Mouse (Mus musculus): Measurements from ENCODE around the gene Cdk4. TPM values are rescaled to one million over a fixed set of nuclear protein-coding genes. Genes with fewer than 3 reads are reported as not detected.

Cdk4 gene
- polyA plus RNA-seq, 1 experiment from 2014 or later = 743 TPM

DNA sequence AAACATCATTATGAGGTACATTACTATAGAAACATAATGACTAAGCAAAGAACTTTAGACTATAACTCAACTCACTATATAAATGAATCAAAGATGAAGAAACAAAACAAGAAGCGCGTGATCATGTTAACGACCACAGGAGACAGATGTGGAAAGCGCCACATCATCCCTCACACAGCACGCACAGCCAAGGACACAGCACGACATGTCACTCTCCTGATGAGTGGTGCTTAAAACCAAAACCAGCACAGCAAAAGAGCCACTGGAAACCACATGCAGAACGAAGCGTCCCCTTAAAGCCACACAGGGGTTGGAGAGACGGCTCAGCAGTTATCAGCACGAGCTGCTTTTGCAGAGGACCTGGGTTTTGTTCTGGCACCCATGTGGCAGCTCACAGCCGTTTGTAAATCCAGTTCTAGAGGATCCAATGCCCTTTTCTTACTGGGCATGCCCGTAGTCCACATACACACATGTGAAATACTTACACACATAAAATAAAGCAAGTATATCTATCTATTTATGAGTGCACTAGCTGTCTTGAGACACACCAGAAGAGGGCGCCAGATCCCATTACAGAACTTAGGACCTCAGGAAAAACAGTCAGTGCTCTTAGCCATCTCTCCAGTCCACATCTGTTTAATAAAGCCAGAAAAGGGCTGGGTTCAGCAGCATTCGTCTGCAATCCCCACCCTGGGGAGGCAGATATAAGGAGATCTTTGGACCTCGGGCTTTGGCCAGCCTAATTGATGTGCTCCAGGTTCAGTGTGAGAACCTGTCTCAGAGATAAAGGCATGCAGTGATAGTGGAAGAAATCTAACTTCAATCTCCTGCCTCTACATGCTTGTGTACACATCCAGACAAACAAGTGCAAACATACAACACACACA lies 47.9 kb downstream of the Cdk4 start:
- Histone ChIP-seq H3K4me1 (replicated peaks) (no peaks in the 10 kb centered on the region), H3K4me3 (no peak overlapping the region), H3K27me3 (no peaks in the 10 kb centered on the region), H3K27ac (replicated peaks) (no peak overlapping the region), H3K9ac (no peak overlapping the region), H3K9me3 (no peaks in the 10 kb centered on the region), H3K36me3 (peaks cover 27% of the 10 kb centered on the region), H3K4me2 (no peak overlapping the region)
- whole genome bisulfite sequencing = 88% methylated on average over 15 of the region's 15 CpGs
- ATAC-seq (ENCODE audit: low FRiP score, low read depth) = no peak

DNA sequence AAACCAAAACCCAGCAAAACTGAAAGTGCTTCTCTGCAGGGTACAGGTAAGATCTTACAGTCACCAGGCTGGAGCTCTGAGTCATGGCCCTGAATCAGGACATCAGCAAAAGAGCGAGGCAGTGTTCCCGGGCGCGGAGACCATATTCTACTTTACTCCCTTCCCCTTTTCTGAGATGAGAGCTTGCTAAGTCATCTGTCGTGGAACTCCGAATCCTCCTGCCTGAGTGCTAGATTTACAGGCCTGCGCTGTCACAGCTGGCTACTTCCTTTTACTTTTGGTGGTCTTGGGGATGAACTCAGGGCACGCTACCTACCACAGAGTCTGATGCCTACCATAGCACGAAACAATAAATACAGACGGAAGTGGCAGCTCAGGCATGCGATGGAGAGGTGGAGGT lies 51.1 kb downstream of the Cdk4 start:
- Histone ChIP-seq H3K36me3 (peaks cover 45% of the 10 kb centered on the region), H3K4me1 (replicated peaks) (peaks cover 3% of the 10 kb centered on the region; the same call in 1 of the 2 replicates), H3K27me3 (no peaks in the 10 kb centered on the region), H3K9ac (no peak overlapping the region), H3K27ac (replicated peaks) (no peak overlapping the region), H3K4me3 (no peak overlapping the region), H3K9me3 (no peaks in the 10 kb centered on the region), H3K4me2 (no peak overlapping the region)
- WGBS = 95% methylated on average over 11 of the region's 11 CpGs
- ATAC-seq (ENCODE audit: low FRiP score, low read depth) = no peak

DNA sequence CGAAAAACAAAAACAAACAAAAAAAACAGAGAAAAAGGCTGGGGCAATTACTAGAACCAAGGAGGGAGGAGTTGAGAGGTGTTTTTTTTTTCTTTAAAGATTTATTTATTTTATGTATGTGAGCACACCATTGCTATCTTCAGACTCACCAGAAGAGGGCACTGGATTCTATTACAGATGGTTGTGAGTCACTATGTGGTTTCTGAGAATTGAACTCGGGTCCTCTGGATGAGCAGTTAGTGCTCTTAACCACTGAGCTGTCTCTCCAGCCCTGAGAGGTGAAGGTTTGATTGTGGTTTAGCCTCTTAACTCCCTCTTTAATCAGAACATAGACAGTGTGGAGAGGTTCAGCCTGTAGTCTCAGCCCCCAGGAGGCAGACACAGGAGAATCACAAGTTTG lies 51.7 kb downstream of the Cdk4 start:
- no peaks in the 10 kb centered on the region for H3K27me3 ChIP-seq
- no peak overlapping the region for H3K27ac ChIP-seq (replicated peaks)
- H3K9ac ChIP-seq = no peak overlapping the region
- peaks cover 46% of the 10 kb centered on the region for H3K36me3 ChIP-seq
- no peak for ATAC-seq (ENCODE audit: low FRiP score, low read depth)
- no peak overlapping the region for H3K4me2 ChIP-seq
- H3K4me3 ChIP-seq = no peak overlapping the region
- H3K9me3 ChIP-seq = no peaks in the 10 kb centered on the region
- WGBS = 84% methylated on average over 2 of the region's 2 CpGs
- peaks cover 10% of the 10 kb centered on the region for H3K4me1 ChIP-seq (replicated peaks)

Other genes starting within 250 kb of the Cdk4 start
- gene Atp23, start 162.2 kb upstream of the Cdk4 start, polyA plus RNA-seq (2015; fragmentation: Nextera tagmentation; extraction: Ambion mirVana) = 14.0 and 15.4 TPM in 2 replicates
- gene Ctdsp2, start 84.8 kb upstream of the Cdk4 start, polyA plus RNA-seq (2015; fragmentation: Nextera tagmentation; extraction: Ambion mirVana) = 19.0 and 19.4 TPM in 2 replicates
- 4.2 and 11.6 TPM in 2 replicates for gene Avil, start 62.8 kb upstream of the Cdk4 start, polyA plus RNA-seq (2015; fragmentation: Nextera tagmentation; extraction: Ambion mirVana)
- gene Tsfm, start 32.7 kb upstream of the Cdk4 start, polyA plus RNA-seq (2015; fragmentation: Nextera tagmentation; extraction: Ambion mirVana) = 61.6 and 64.7 TPM in 2 replicates
- gene Mettl1, start 22.1 kb upstream of the Cdk4 start, polyA plus RNA-seq (2015; fragmentation: Nextera tagmentation; extraction: Ambion mirVana) = 22.8 and 25.1 TPM in 2 replicates
- 0.14 and 0.22 TPM in 2 replicates for gene Eef1akmt3, start 22.0 kb upstream of the Cdk4 start, polyA plus RNA-seq (2015; fragmentation: Nextera tagmentation; extraction: Ambion mirVana)
- 0.21 and 0.26 TPM in 2 replicates for gene Cyp27b1, start 15.3 kb upstream of the Cdk4 start, polyA plus RNA-seq (2015; fragmentation: Nextera tagmentation; extraction: Ambion mirVana)
- 7.3 and 8.4 TPM in 2 replicates for gene March9, start 3.4 kb upstream of the Cdk4 start, polyA plus RNA-seq (2015; fragmentation: Nextera tagmentation; extraction: Ambion mirVana)
- gene Tspan31, start 6.7 kb downstream of the Cdk4 start, polyA plus RNA-seq (2015; fragmentation: Nextera tagmentation; extraction: Ambion mirVana) = 120 and 123 TPM in 2 replicates
- 4.0 and 4.9 TPM in 2 replicates for gene Agap2, start 11.8 kb downstream of the Cdk4 start, polyA plus RNA-seq (2015; fragmentation: Nextera tagmentation; extraction: Ambion mirVana)
- 125 and 130 TPM in 2 replicates for gene Os9, start 57.6 kb downstream of the Cdk4 start, polyA plus RNA-seq (2015; fragmentation: Nextera tagmentation; extraction: Ambion mirVana)
- gene B4galnt1, start 101.7 kb downstream of the Cdk4 start, polyA plus RNA-seq (2015; fragmentation: Nextera tagmentation; extraction: Ambion mirVana) = 54.0 and 74.6 TPM in 2 replicates
- gene Slc26a10, start 117.1 kb downstream of the Cdk4 start, polyA plus RNA-seq (2015; fragmentation: Nextera tagmentation; extraction: Ambion mirVana) = 0.91 and 1.0 TPM in 2 replicates
- gene Arhgef25, start 126.5 kb downstream of the Cdk4 start, polyA plus RNA-seq (2015; fragmentation: Nextera tagmentation; extraction: Ambion mirVana) = 27.3 and 30.3 TPM in 2 replicates
- 240 and 266 TPM in 2 replicates for gene Dtx3, start 132.2 kb downstream of the Cdk4 start, polyA plus RNA-seq (2015; fragmentation: Nextera tagmentation; extraction: Ambion mirVana)
- 19.1 and 19.6 TPM in 2 replicates for gene Pip4k2c, start 148.1 kb downstream of the Cdk4 start, polyA plus RNA-seq (2015; fragmentation: Nextera tagmentation; extraction: Ambion mirVana)
- gene Kif5a, start 199.8 kb downstream of the Cdk4 start, polyA plus RNA-seq (2015; fragmentation: Nextera tagmentation; extraction: Ambion mirVana) = 110 and 114 TPM in 2 replicates
- 336 and 350 TPM in 2 replicates for gene Dctn2, start 202.8 kb downstream of the Cdk4 start, polyA plus RNA-seq (2015; fragmentation: Nextera tagmentation; extraction: Ambion mirVana)
- gene Mbd6, start 225.5 kb downstream of the Cdk4 start, polyA plus RNA-seq (2015; fragmentation: Nextera tagmentation; extraction: Ambion mirVana) = 16.1 and 17.5 TPM in 2 replicates
- 115 and 118 TPM in 2 replicates for gene Mars, start 248.3 kb downstream of the Cdk4 start, polyA plus RNA-seq (2015; fragmentation: Nextera tagmentation; extraction: Ambion mirVana)